Mouse (Mus musculus) megakaryocyte-erythroid progenitor cell, adult 5-6 weeks (primary cell): ENCODE data around the gene Hspa12b. TPM values are rescaled to one million over a fixed set of nuclear protein-coding genes. Genes with fewer than 3 reads are reported as not detected.
"Not testable (repeated sequence)": the region's sequence is repeated elsewhere in the genome, so short reads cannot be mapped to it uniquely, and the experiment has no call there.

Source experiments
- ATAC-seq: replicated peaks from 2 replicates; pipeline ENCODE4 v1.8.0; 2016; ENCODE audit warnings: mild to moderate bottlenecking, inconsistent platforms; ENCODE audit not compliant: severe bottlenecking, poor library complexity, low FRiP score, low TSS enrichment
- total RNA-seq, 2 experiments: library from RNA; stranded (forward) in 1 of 2; stranded (reverse) in 1 of 2; fragments of 200-1000, 215-1000 nt in 1 of 2; fragments of >200 nt in 1 of 2; fragmentation: Nextera tagmentation in 1 of 2; gene quantifications; 2 replicates each; pipeline ENCODE4 v1.2.3; 2014 to 2017

Gene Hspa12b
- total RNA-seq (2014; fragmentation: Nextera tagmentation): 0.44 and 3.9 TPM in 2 replicates
- 1.3 TPM in 1 of 2 replicates, not detected in the other for total RNA-seq (2017)

- ATAC-seq: peak; percentile 29
Observed at GRCm38 (mm10) chr2:131127161-131127730, at the start of gene Hspa12b. Hspa12b (plus strand) TSS chr2:131127280.

DNA sequence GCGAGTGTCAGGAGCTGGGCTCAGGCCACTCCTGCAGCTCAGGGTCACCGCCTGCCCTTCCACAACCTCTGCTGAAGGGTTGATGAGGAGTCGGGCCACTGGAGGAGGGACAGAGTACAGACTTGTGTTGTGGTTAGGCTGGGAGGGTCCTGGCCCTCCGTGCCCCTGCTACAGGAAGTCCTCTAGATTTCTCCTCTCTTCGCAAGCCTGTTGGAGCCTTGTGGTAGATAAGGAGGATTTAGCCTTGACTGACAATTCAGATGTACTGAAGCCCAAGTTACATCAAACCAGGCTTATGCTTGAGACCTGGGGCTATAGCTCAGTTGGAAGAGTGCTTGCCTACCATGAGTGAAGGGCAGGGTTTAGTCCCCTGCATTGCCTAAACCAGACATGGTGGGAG lies 46.6 kb upstream of the Hspa12b start:
- ATAC-seq: peak; percentile 51

DNA sequence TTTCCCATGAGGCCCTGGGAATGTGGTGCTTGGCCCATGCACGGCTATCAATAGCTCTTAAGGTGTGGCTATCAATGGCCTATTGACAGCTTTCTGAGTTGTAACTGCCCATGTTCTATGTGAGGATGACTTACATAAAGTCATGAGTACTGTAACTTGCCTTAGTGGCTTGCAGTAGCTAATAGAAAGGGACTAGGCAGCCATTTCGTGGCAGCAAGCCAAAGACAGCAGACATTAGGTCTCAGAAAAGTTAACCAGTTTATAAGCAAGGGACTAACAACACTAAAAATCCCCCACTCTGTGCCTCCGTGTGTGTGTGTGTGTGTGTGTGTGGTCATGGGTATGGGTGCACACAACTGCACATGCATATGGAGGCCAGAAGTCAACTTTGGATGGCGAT lies 42.9 kb upstream of the Hspa12b start:
- ATAC-seq: no peak

GRCm38 (mm10) chr2:131086667-131087390 lies 40.3 kb upstream of the Hspa12b start, which contains the start of gene Siglec1:
Siglec1 (minus strand) TSS chr2:131086765.
- no peak for ATAC-seq

DNA sequence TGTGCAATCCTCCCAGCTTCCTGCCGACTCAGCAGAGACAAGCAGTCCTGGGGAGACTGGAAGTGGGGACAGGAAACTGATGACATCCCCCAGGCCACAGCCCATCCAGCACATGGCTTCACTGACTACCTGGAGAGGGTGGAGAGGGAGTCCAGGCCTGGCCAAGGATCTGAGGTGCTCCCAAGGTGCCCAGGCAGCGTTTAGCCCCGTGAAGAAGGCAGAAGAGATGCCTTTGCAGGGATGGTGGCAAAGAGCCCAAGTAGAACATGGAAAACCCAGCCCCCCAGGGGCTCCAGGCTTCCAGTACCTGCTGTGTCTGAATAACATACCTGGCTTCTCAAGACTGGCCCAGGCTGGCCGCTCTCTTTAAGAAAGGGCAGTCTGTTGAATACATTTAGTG lies 38.5 kb upstream of the Hspa12b start:
- no peak for ATAC-seq

GRCm38 (mm10) chr2:131089634-131090033 lies 37.4 kb upstream of the Hspa12b start:
- ATAC-seq: no peak

GRCm38 (mm10) chr2:131090852-131091251 lies 36.2 kb upstream of the Hspa12b start:
- ATAC-seq: no peak

- ATAC-seq: no peak
Observed at GRCm38 (mm10) chr2:131093577-131093976, 33.5 kb upstream of the Hspa12b start.

DNA sequence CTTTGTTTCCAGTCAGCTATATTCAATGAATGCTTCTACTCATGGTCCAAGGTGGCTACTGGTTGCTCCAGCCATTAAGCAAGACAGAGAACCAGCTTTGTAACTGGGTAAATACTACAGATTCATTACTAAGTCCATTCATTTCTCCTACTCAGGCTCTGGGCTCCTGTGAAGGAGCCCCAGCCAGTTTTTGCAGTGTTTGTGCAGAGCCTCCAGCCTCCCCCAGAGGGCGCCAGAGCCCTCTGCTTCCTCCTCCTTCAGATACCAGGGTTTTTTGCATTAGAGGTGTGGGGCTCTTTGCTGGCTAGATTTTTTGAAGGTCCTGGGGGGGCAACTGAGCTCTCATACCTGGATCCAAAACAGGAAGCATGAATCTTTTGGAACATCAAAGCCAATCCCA lies 32.3 kb upstream of the Hspa12b start:
- peak; percentile 62 for ATAC-seq

GRCm38 (mm10) chr2:131096101-131096795 lies 30.8 kb upstream of the Hspa12b start:
- peak; percentile 71 for ATAC-seq

GRCm38 (mm10) chr2:131097087-131097486 lies 30.0 kb upstream of the Hspa12b start:
- no peak for ATAC-seq

GRCm38 (mm10) chr2:131101530-131101929 lies 25.6 kb upstream of the Hspa12b start:
- ATAC-seq: no peak

- ATAC-seq: no peak
Observed at GRCm38 (mm10) chr2:131104021-131104420, 23.1 kb upstream of the Hspa12b start.

- not testable (repeated sequence) for ATAC-seq
Observed at GRCm38 (mm10) chr2:131105061-131105460, 22.0 kb upstream of the Hspa12b start.

- no peak for ATAC-seq
Observed at GRCm38 (mm10) chr2:131105989-131106388, 21.1 kb upstream of the Hspa12b start.

DNA sequence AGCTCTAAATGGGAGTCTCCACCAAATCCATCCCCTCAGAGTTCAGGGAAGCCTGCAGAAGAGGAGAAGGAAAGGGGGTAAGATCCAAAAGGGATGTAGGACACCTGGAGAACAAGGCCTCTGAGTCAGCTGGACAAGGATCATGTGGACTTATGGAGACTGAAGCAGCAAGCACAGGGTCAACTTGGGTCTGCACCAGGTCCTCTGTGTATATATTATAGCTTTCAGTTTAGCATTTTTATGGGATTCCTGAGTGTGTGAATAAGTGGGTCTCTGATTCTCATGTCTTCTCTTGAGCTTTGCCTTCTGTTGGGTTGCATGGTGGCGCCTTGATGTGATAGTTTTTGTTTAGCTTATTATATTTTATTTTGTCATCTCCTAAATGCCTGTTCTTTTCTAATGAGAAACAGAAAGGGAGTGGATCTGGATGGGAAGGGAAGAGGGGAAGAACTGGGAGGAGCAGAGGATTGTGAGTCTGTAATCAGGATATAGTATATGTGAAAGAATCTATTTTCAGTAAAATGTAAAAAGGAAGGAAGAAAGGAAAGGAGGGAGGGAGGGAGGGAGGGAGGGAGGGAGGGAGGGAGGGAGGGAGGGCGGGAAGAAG lies 8.0 kb upstream of the Hspa12b start:
- ATAC-seq: no peak

DNA sequence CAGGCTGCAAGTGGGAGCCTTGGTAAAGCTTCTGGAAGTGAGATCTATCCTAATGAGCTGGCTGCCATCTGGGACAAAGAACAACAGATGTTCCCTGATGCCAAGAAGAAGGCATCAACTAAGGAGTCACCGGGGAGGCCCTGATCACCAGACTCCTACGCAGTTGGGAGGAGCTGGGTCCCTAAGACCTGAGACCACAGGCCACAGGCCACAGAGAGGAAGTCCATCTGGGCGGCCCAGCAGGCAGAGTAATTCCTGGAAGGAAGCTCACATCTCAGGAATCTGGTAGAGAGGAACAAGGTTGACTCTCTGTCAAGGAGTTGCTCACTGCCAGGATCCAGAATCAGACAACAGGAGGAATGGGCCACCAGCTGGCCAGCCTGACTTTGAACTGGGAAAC lies 2.9 kb upstream of the Hspa12b start:
- no peak for ATAC-seq

DNA sequence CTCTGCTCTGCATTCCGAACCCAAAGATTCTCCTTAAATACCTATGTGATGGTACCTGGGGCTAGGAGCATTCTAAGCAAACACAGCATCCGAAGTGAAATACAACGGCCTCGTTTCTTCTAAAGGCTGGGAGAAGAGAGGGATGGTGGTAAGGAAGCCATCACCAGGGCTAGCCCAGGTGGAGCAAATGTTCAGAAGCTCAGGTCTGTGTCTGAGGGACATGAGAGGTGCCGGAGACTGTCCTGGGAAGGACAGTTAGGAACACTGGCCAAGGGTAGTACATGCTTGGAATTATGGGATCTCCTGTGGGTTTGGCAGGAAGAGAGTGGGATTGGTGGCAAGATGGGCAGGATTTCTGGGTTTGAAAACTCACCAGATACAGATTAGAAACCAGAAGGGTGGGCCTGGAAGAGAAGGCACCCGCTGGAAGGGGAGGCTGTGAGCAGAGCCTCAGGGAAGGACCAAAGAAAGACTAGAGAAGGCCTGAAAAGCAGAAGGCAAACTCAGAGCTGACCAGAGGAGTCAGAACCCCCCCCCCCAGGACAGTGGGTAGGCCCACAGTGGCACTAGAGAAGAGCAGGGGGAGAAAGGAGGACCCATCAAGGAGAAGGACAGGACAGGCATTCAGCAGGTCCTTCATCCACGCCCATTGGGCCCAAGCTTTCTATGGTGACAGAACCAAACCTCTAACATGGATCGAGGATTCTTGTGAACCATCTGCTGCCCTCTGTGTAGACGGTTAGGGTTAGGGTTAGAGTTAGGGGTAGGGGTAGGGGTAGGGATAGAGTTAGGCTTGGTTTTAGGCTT lies 1.7 kb upstream of the Hspa12b start:
- no peak for ATAC-seq
